9 mouse cellular contexts compared by ENCODE assay signal in the genomic region with DNA sequence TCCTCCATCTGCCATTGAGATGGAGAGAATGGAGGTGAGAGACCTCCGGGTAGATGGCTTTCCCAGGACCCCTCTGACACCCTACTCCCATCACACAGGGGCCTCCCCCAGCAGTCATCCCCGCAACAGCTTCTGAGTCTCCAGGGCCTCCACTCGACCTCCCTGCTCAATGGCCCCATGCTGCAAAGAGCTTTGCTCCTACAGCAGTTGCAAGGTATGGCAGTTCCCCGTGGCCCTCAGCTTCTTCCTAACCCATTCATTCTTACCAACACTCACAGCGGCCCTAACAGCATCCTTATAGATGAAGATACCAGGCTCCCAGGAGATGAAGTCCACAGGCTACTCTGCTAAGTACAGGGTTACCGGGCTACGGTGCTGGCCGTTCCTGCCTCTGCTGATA. TPM values are rescaled to one million over a fixed set of nuclear protein-coding genes. Genes with fewer than 3 reads are reported as not detected.
DNase-seq lines count a peak whose midpoint lies in the region; ATAC-seq and TF ChIP-seq lines count a peak whose summit lies in the region.
"Had no signal": no experiment of that assay in that cellular context is flagged by ENCODE, and none has a peak within 500 bp of the region (broad histone marks: within the 10 kb centered on the region; RNA-seq: fewer than 3 reads in every experiment).

No protein-coding gene starts in this region.

- H3K4me2 ChIP-seq in forebrain, embryonic 13.5 days = peak overlapping the region; percentile 77
- H3K4me2 ChIP-seq in limb, embryonic 12.5 days = peak overlapping the region; percentile 81
- H3K4me2 ChIP-seq in neural tube, embryonic 14.5 days (ENCODE audit: low read depth, low read length) = peak overlapping the region; percentile 88

- no peak for TF ChIP-seq CTCF in left cerebral cortex, adult 2 months (IDR thresholded peaks at IDR 0.05)

- H3K4me3 ChIP-seq in left cerebral cortex, adult 2 months = peak overlapping the region; percentile 67
- peak overlapping the region; percentile 83 for H3K4me3 ChIP-seq in forebrain, embryonic 13.5 days
- H3K4me3 ChIP-seq in limb, embryonic 12.5 days (replicated peaks) = peak overlapping the region; percentile 59
- H3K4me3 ChIP-seq in neural tube, embryonic 14.5 days (ENCODE audit: low read depth, low read length) = peak overlapping the region; percentile 79

- H3K36me3 ChIP-seq in forebrain, embryonic 13.5 days (ENCODE audit: poor library complexity, severe bottlenecking) = peaks cover 46% of the 10 kb centered on the region
- H3K36me3 ChIP-seq in limb, embryonic 12.5 days = peaks cover 49% of the 10 kb centered on the region
- peaks cover 13% of the 10 kb centered on the region; the same call in 1 of the 2 replicates for H3K36me3 ChIP-seq in neural tube, embryonic 14.5 days (ENCODE audit: control insufficient read depth, insufficient read depth, low read length)

- peak overlapping the region; percentile 86 for H3K9ac ChIP-seq in forebrain, embryonic 13.5 days
- peak overlapping the region; percentile 77; the same call in 1 of the 2 replicates for H3K9ac ChIP-seq in limb, embryonic 12.5 days (replicated peaks)
- H3K9ac ChIP-seq in neural tube, embryonic 14.5 days (replicated peaks; ENCODE audit: low read depth, low read length) = 0 out of 2 replicates have a peak overlapping the region, but pooled peaks have one; percentile 88

- H3K27me3 ChIP-seq in forebrain, embryonic 13.5 days = peaks cover 9% of the 10 kb centered on the region
- H3K27me3 ChIP-seq in limb, embryonic 12.5 days = peaks cover 14% of the 10 kb centered on the region
- no peaks in the 10 kb centered on the region for H3K27me3 ChIP-seq in neural tube, embryonic 14.5 days (ENCODE audit: control insufficient read depth, insufficient read depth, low read length)

- WGBS in forebrain, embryonic 13.5 days = 86% methylated on average over 8 of the region's 8 CpGs
- 82% methylated on average over 8 of the region's 8 CpGs for WGBS in limb, embryonic 12.5 days
- WGBS in neural tube, embryonic 14.5 days = 92% methylated on average over 8 of the region's 8 CpGs

- intact Hi-C loops in left cerebral cortex, adult 2 months (cut with DNase I) = no loop called here
- intact Hi-C loops in left cerebral cortex, postnatal 10 days (cut with DNase I) = no loop called here
- intact Hi-C loops in left cerebral cortex, postnatal 14 days (cut with DNase I) = no loop called here

- DNase-seq in left cerebral cortex, adult 2 months (ENCODE audit: extremely low spot score in 1 of 2, low spot score in 2 of 2) = no peak
- DNase-seq in left cerebral cortex, postnatal 10 days (ENCODE audit: extremely low spot score in 1 of 2, low spot score in 2 of 2) = no peak
- no peak for DNase-seq in left cerebral cortex, postnatal 14 days (ENCODE audit: low spot score in 2 of 2)
- no peak for DNase-seq in kidney, postnatal 10 days
- DNase-seq: kidney, adult 9 months had no signal

- no peak for ATAC-seq in forebrain, embryonic 13.5 days
- no peak for ATAC-seq in limb, embryonic 12.5 days (ENCODE audit: insufficient number of reproducible peaks, insufficient read depth, low FRiP score, low TSS enrichment, low read depth)
- no peak for ATAC-seq in neural tube, embryonic 14.5 days (ENCODE audit: low read depth)
- ATAC-seq in granulocyte monocyte progenitor cell, adult 5-6 weeks (replicated peaks; ENCODE audit: poor library complexity, severe bottlenecking) = no peak

- no peak overlapping the region; the same call in 1 of the 2 replicates for H3K27ac ChIP-seq in left cerebral cortex, adult 2 months
- H3K27ac ChIP-seq in forebrain, embryonic 13.5 days = no peak overlapping the region
- no peak overlapping the region for H3K27ac ChIP-seq in limb, embryonic 12.5 days
- no peak overlapping the region for H3K27ac ChIP-seq in neural tube, embryonic 14.5 days (ENCODE audit: low read depth, low read length)

- H3K4me1 ChIP-seq in forebrain, embryonic 13.5 days = peaks cover 26% of the 10 kb centered on the region
- H3K4me1 ChIP-seq in limb, embryonic 12.5 days (replicated peaks) = peaks cover 25% of the 10 kb centered on the region
- peaks cover 15% of the 10 kb centered on the region for H3K4me1 ChIP-seq in neural tube, embryonic 14.5 days (ENCODE audit: control insufficient read depth, insufficient read depth, low read length)

- H3K9me3 ChIP-seq in forebrain, embryonic 13.5 days (replicated peaks) = no peaks in the 10 kb centered on the region
- no peaks in the 10 kb centered on the region for H3K9me3 ChIP-seq in limb, embryonic 12.5 days
- no peaks in the 10 kb centered on the region for H3K9me3 ChIP-seq in neural tube, embryonic 14.5 days (ENCODE audit: control insufficient read depth, low read length)

RNA-seq across cellular contexts. Expression of a gene that starts 11.0 kb away (rescaled TPM):
- 1,000 to 10,000 TPM; 1,259 to 1,310 TPM for total RNA-seq in left cerebral cortex, adult 2 months (2021)
- 100 to 1,000 TPM; 707 to 727 TPM for total RNA-seq in left cerebral cortex, postnatal 10 days (2021)
- polyA plus RNA-seq in forebrain, embryonic 13.5 days (2015; fragmentation: Nextera tagmentation; extraction: Ambion mirVana) = 13.7 and 20.2 TPM in 2 replicates
- 38.8 and 46.8 TPM in 2 replicates for polyA plus RNA-seq in limb, embryonic 12.5 days (2016; fragmentation: Nextera tagmentation; extraction: Ambion mirVana)
- polyA plus RNA-seq in neural tube, embryonic 14.5 days (2014; fragmentation: Nextera tagmentation; extraction: Ambion mirVana) = 102 and 146 TPM in 2 replicates
- 1,000 to 10,000 TPM; 1,093 to 1,153 TPM for total RNA-seq in left cerebral cortex, postnatal 14 days (2021)
- 0.85 TPM in 1 of 2 replicates, not detected in the other for total RNA-seq in granulocyte monocyte progenitor cell, adult 5-6 weeks (2014; fragmentation: Nextera tagmentation)
- not detected in 2 replicates for total RNA-seq in granulocyte monocyte progenitor cell, adult 5-6 weeks (2017)

RNA-seq across cellular contexts. Expression of a gene that starts 12.0 kb away (rescaled TPM):
- 10 to 100 TPM; 89.7 to 90.1 TPM for total RNA-seq in left cerebral cortex, adult 2 months (2021)
- total RNA-seq in left cerebral cortex, postnatal 10 days (2021) = 10 to 100 TPM; 65.2 to 75.1 TPM
- 49.0 and 52.4 TPM in 2 replicates for polyA plus RNA-seq in forebrain, embryonic 13.5 days (2015; fragmentation: Nextera tagmentation; extraction: Ambion mirVana)
- polyA plus RNA-seq in limb, embryonic 12.5 days (2016; fragmentation: Nextera tagmentation; extraction: Ambion mirVana) = 55.4 and 62.1 TPM in 2 replicates
- 47.7 and 48.3 TPM in 2 replicates for polyA plus RNA-seq in neural tube, embryonic 14.5 days (2014; fragmentation: Nextera tagmentation; extraction: Ambion mirVana)
- total RNA-seq in left cerebral cortex, postnatal 14 days (2021) = 10 to 100 TPM; 69.5 to 79.0 TPM
- 80.5 and 92.0 TPM in 2 replicates for total RNA-seq in granulocyte monocyte progenitor cell, adult 5-6 weeks (2014; fragmentation: Nextera tagmentation)
- 50.8 and 52.0 TPM in 2 replicates for total RNA-seq in granulocyte monocyte progenitor cell, adult 5-6 weeks (2017)

RNA-seq across cellular contexts. Expression of a gene that starts 17.6 kb away (rescaled TPM):
- 100 to 1,000 TPM; 341 to 349 TPM for total RNA-seq in left cerebral cortex, adult 2 months (2021)
- total RNA-seq in left cerebral cortex, postnatal 10 days (2021) = 100 to 1,000 TPM; 168 to 176 TPM
- polyA plus RNA-seq in forebrain, embryonic 13.5 days (2015; fragmentation: Nextera tagmentation; extraction: Ambion mirVana) = 59.6 and 60.4 TPM in 2 replicates
- polyA plus RNA-seq in limb, embryonic 12.5 days (2016; fragmentation: Nextera tagmentation; extraction: Ambion mirVana) = 44.3 and 45.8 TPM in 2 replicates
- polyA plus RNA-seq in neural tube, embryonic 14.5 days (2014; fragmentation: Nextera tagmentation; extraction: Ambion mirVana) = 157 and 198 TPM in 2 replicates
- total RNA-seq in left cerebral cortex, postnatal 14 days (2021) = 100 to 1,000 TPM; 265 to 282 TPM
- total RNA-seq in granulocyte monocyte progenitor cell, adult 5-6 weeks (2014; fragmentation: Nextera tagmentation) = 11.7 and 20.7 TPM in 2 replicates
- 5.5 and 11.2 TPM in 2 replicates for total RNA-seq in granulocyte monocyte progenitor cell, adult 5-6 weeks (2017)

RNA-seq across cellular contexts. Expression of a gene that starts 23.9 kb away (rescaled TPM):
- total RNA-seq in left cerebral cortex, adult 2 months (2021) = 10 to 100 TPM in 1 of 2 experiments, under 1 TPM in 1; 0.44 to 19.4 TPM
- 1 to 10 TPM; 1.7 to 3.4 TPM for total RNA-seq in left cerebral cortex, postnatal 10 days (2021)
- polyA plus RNA-seq in forebrain, embryonic 13.5 days (2015; fragmentation: Nextera tagmentation; extraction: Ambion mirVana) = 0.20 TPM in 1 of 2 replicates, not detected in the other
- polyA plus RNA-seq in limb, embryonic 12.5 days (2016; fragmentation: Nextera tagmentation; extraction: Ambion mirVana) = 0.95 TPM in 1 of 2 replicates, not detected in the other
- 0.35 and 0.40 TPM in 2 replicates for polyA plus RNA-seq in neural tube, embryonic 14.5 days (2014; fragmentation: Nextera tagmentation; extraction: Ambion mirVana)
- total RNA-seq in left cerebral cortex, postnatal 14 days (2021) = 1 to 10 TPM; 1.5 to 2.6 TPM
- total RNA-seq in granulocyte monocyte progenitor cell, adult 5-6 weeks (2014; fragmentation: Nextera tagmentation) = 24.8 and 50.9 TPM in 2 replicates
- 51.1 and 62.2 TPM in 2 replicates for total RNA-seq in granulocyte monocyte progenitor cell, adult 5-6 weeks (2017)

RNA-seq across cellular contexts. Expression of a gene that starts 31.6 kb away (rescaled TPM):
- 10 to 100 TPM; 47.2 to 47.8 TPM for total RNA-seq in left cerebral cortex, adult 2 months (2021)
- 10 to 100 TPM; 46.5 to 46.9 TPM for total RNA-seq in left cerebral cortex, postnatal 10 days (2021)
- 28.5 and 30.1 TPM in 2 replicates for polyA plus RNA-seq in forebrain, embryonic 13.5 days (2015; fragmentation: Nextera tagmentation; extraction: Ambion mirVana)
- 32.2 and 36.7 TPM in 2 replicates for polyA plus RNA-seq in limb, embryonic 12.5 days (2016; fragmentation: Nextera tagmentation; extraction: Ambion mirVana)
- 58.1 and 65.9 TPM in 2 replicates for polyA plus RNA-seq in neural tube, embryonic 14.5 days (2014; fragmentation: Nextera tagmentation; extraction: Ambion mirVana)
- total RNA-seq in left cerebral cortex, postnatal 14 days (2021) = 10 to 100 TPM; 43.5 to 48.3 TPM
- total RNA-seq in granulocyte monocyte progenitor cell, adult 5-6 weeks (2014; fragmentation: Nextera tagmentation) = 17.8 and 32.2 TPM in 2 replicates
- total RNA-seq in granulocyte monocyte progenitor cell, adult 5-6 weeks (2017) = 15.2 and 23.4 TPM in 2 replicates

Comparison
In these comparisons a context has a peak if more than half of its experiments do, and no peak if none do; other contexts are left out.
1. RNA of a gene that starts 11.0 kb away (total RNA-seq): 1,259 to 1,310 TPM in left cerebral cortex, adult 2 months, 1,093 to 1,153 TPM in left cerebral cortex, postnatal 14 days and 707 to 727 TPM in left cerebral cortex, postnatal 10 days; 0.85 TPM in granulocyte monocyte progenitor cell, adult 5-6 weeks; every median in the first group is over 100 times any median in the second.
2. RNA of a gene that starts 17.6 kb away (total RNA-seq): 341 to 349 TPM in left cerebral cortex, adult 2 months, 265 to 282 TPM in left cerebral cortex, postnatal 14 days and 168 to 176 TPM in left cerebral cortex, postnatal 10 days; 5.5 to 20.7 TPM in granulocyte monocyte progenitor cell, adult 5-6 weeks; every median in the first group is over 4 times any median in the second.
3. Peak in every context shown above with its lines, with median percentiles within 50 percentile points of each other: H3K4me3 ChIP-seq, H3K4me2 ChIP-seq and H3K9ac ChIP-seq.